Mouse (Mus musculus) bone marrow macrophage, adult 2 months (primary cell): ENCODE results near the gene Abca1. TPM values are rescaled to one million over a fixed set of nuclear protein-coding genes. Genes with fewer than 3 reads are reported as not detected.

ENCODE experiments used
- H3K27ac ChIP-seq: 2 replicates; pipeline ENCODE4 v1.5.1; 2012; ENCODE audit warnings: low read depth, low read length; ENCODE audit not compliant: insufficient read depth
- H3K4me1 ChIP-seq: 2 replicates; pipeline ENCODE4 v1.6.1; 2012; ENCODE audit warnings: low read length; ENCODE audit not compliant: control insufficient read depth, insufficient read depth
- H3K4me3 ChIP-seq: 2 replicates; pipeline ENCODE4 v1.5.1; 2012; ENCODE audit warnings: mild to moderate bottlenecking, low read length, moderate library complexity; ENCODE audit not compliant: insufficient read depth
- CTCF ChIP-seq: IDR thresholded peaks from 2 replicates; pipeline ENCODE4 v1.5.1; 2012; ENCODE audit warnings: low read depth, mild to moderate bottlenecking, low read length, moderate library complexity
- POLR2A ChIP-seq: IDR thresholded peaks from 2 replicates; pipeline ENCODE4 v1.6.1; 2012; ENCODE audit warnings: mild to moderate bottlenecking, low read depth, low read length, borderline replicate concordance
- polyA plus RNA-seq: library from polyadenylated mRNA; stranded (reverse); fragments of >200 nt; gene quantifications from 2 replicates; pipeline ENCODE4 v1.2.4, GENCODE M21; 2012; ENCODE audit not compliant: missing spikeins, insufficient read depth, insufficient read length

The Abca1 gene
- polyA plus RNA-seq, 1 experiment = 64.3 TPM

GRCm38 (mm10) chr4:53124837-53125490, 34.7 kb downstream of the Abca1 start:
- peak overlapping the region; percentile 85 for H3K27ac ChIP-seq
- H3K4me3 ChIP-seq = no peak overlapping the region
- no peak for TF ChIP-seq POLR2A
- TF ChIP-seq CTCF = no peak
- peaks cover 67% of the 10 kb centered on the region for H3K4me1 ChIP-seq

- H3K4me1 ChIP-seq = peaks cover 81% of the 10 kb centered on the region
- peak overlapping the region; percentile 58 for H3K27ac ChIP-seq
Measured at GRCm38 (mm10) chr4:53122310-53122709, 37.4 kb downstream of the Abca1 start.

GRCm38 (mm10) chr4:53121516-53122227, 38.0 kb downstream of the Abca1 start:
- H3K27ac ChIP-seq = peak overlapping the region; percentile 83
- TF ChIP-seq POLR2A (no peak), CTCF (no peak)
- peaks cover 85% of the 10 kb centered on the region for H3K4me1 ChIP-seq
- no peak overlapping the region for H3K4me3 ChIP-seq

More at GRCm38 (mm10) chr4:53122310-53122709, 37.4 kb downstream of the Abca1 start:
- TF ChIP-seq POLR2A (no peak), CTCF (no peak)
- no peak overlapping the region for H3K4me3 ChIP-seq

- Histone ChIP-seq H3K4me3 (peak overlapping the region; percentile 2; the same call in 1 of the 2 replicates), H3K27ac (peak overlapping the region; percentile 83), H3K4me1 (peaks cover 85% of the 10 kb centered on the region)
- TF ChIP-seq POLR2A = no peak
- TF ChIP-seq CTCF = no peak
Measured at GRCm38 (mm10) chr4:53121084-53121483, 38.6 kb downstream of the Abca1 start.

- TF ChIP-seq CTCF (no peak), POLR2A (no peak)
- Histone ChIP-seq H3K27ac (peak overlapping the region; percentile 89), H3K4me1 (peaks cover 84% of the 10 kb centered on the region), H3K4me3 (no peak overlapping the region)
Measured at GRCm38 (mm10) chr4:53120038-53120685, 39.5 kb downstream of the Abca1 start.

- Histone ChIP-seq H3K27ac (no peak overlapping the region), H3K4me1 (peaks cover 72% of the 10 kb centered on the region), H3K4me3 (no peak overlapping the region)
- TF ChIP-seq POLR2A (no peak), CTCF (no peak)
Measured at GRCm38 (mm10) chr4:53118643-53119042, 41.1 kb downstream of the Abca1 start.

- H3K4me1 ChIP-seq = peaks cover 61% of the 10 kb centered on the region
- H3K4me3 ChIP-seq = no peak overlapping the region
- no peak overlapping the region for H3K27ac ChIP-seq
- TF ChIP-seq POLR2A (no peak), CTCF (0 out of 2 replicates have a peak, but pooled peaks have one; percentile 31)
Measured at GRCm38 (mm10) chr4:53117610-53118009, 42.1 kb downstream of the Abca1 start.

GRCm38 (mm10) chr4:53117076-53117475, 42.6 kb downstream of the Abca1 start:
- H3K4me1 ChIP-seq = peaks cover 56% of the 10 kb centered on the region
- H3K4me3 ChIP-seq = no peak overlapping the region
- no peak overlapping the region for H3K27ac ChIP-seq
- TF ChIP-seq POLR2A (no peak), CTCF (no peak)

- TF ChIP-seq POLR2A (no peak), CTCF (no peak)
- H3K27ac ChIP-seq = peak overlapping the region; percentile 87
- H3K4me1 ChIP-seq = peaks cover 48% of the 10 kb centered on the region
- no peak overlapping the region for H3K4me3 ChIP-seq
Measured at GRCm38 (mm10) chr4:53115866-53116265, 43.8 kb downstream of the Abca1 start.
